Mouse (Mus musculus) cortical plate, adult 2 months (tissue): Measurements from ENCODE around the gene Foxc1.

Experiments
- CTCF ChIP-seq: fragments of 200-500 bp; IDR thresholded peaks from 2 replicates; pipeline ENCODE4 v1.5.1; 2011; ENCODE audit warnings: mild to moderate bottlenecking, control low read depth, low read length; ENCODE audit not compliant: insufficient read depth; ENCODE audit errors: extremely low read depth
- POLR2A ChIP-seq: fragments of 200-500 bp; IDR thresholded peaks from 2 replicates; pipeline ENCODE4 v1.6.1; 2011; ENCODE audit warnings: mild to moderate bottlenecking, low read length, control low read depth; ENCODE audit not compliant: insufficient read depth; ENCODE audit errors: extremely low read depth

- TF ChIP-seq CTCF (no peak), POLR2A (no peak)
These were observed 1.9 kb upstream of the Foxc1 start for GRCm38 (mm10) chr13:31804571-31804970.
